Mouse (Mus musculus) spleen, postnatal 10 days (tissue): ENCODE measurements around the gene 1700001O22Rik.

Source experiments
- DNase-seq, 2 experiments: peaks; one replicate each; pipeline ENCODE4 v3.0.0; 2021 to 2022; ENCODE audit warnings: low spot score in 2 of 2

The 1700001O22Rik gene

DNA sequence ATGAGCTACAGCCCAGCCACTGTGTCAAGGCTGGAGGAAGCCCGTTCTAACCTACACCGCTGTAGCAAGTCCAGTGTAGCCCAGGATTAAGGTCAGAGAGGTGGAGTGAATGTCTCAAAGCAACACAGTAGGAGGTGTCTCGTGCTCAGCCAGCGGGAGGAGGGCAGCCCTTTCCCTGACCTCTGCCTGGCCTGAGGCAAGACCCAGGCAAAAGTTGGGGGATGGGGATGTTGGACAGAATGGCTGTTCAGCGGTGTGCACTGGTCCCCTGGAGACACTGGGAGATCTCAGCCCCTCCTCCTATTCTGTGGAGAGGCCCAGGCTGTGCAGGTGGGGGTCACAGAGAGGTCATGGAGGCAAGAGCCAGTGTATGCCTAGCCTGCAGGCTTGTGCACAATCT, 24.2 kb downstream of the 1700001O22Rik start:
- no peak for DNase-seq

DNA sequence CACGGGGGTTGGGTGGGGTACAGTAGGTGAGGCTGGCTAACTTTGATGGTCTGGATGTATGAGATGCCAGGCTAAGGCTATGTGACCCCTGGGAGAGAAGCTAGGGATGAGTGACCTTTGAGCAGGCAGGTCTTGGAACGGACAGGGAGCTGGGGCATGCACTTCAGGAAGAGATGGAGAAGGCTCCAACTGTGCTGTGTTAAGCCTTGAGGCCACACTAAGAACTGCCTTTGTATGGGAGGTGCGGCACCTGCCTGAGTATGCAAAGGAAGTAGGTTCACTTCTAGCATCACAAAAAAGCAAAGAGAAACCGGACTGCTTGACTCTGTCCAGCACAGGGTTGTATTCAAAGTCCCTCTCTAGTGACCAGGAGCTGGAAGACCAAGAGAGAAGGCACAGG, 25.2 kb downstream of the 1700001O22Rik start:
- no peak for DNase-seq

DNA sequence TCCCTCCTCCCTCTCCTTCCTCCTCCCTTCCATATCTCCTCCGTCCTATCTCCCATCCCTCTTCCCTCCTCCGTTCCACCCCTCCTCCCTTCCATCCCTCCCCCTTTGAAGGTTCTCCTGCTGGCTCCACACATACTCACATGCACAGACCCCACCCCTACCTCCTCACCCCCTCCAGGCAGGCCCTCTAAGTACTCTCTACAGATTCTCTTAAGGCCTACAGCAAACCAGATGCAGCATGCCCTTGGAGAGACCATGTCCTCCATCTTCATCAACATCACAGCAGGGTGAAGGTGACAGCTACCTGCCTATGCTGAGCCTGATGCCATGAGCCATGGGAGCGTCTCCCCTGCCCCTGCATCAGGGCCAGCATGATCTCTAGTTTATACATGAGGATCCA, 26.2 kb downstream of the 1700001O22Rik start:
- no peak for DNase-seq

DNA sequence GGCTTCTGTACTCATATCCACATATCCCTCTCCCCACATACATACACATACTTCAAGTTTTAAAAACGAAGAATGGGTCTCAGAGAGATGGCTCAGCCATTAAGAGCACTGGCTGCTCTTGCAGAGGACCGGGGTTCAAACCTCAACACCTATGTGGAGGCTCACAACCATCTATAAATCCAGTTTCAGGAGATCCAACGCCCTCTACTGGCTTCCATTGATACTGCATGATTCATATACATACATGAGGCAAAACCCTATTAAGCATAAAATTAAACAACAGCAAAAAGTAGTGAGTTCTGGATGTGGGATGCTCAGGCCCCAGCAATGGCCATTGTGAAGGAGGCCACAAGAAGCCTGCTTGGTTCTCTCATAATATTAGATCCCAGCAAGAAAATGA, 27.5 kb downstream of the 1700001O22Rik start:
- no peak for DNase-seq

DNA sequence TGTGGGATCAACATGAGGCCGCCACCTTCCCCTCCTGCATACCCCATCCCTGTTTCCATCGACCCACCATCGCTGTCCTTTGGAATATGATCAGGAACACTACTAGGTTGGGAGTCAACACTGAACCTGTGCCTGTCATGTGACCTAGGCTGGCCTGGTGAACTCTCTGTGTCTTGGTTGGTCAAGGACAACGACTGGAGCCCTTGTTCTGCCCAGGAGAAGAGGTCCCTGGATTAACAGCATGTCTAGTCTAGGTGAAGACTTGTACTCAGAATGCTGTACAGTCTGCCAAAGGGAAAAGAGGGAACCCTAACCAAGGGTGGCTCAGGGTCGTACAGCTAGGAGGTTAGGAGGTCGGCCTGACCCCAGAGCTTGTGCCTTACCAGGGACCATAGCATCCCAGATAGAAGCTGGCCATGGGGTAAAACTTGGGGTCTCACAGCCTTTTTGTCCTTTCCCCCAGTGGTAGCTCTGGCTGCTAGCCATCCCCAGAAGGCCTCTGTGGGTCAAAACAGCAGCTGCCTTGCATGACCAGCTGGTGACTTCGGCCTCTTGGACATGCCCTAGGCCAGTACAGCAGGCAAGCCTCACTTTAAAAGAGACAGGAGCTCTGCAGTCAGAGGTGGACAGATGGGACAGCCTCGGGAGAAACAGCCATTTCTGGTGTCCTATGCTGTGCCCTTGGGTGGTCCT, 30.0 kb downstream of the 1700001O22Rik start:
- DNase-seq = no peak

DNA sequence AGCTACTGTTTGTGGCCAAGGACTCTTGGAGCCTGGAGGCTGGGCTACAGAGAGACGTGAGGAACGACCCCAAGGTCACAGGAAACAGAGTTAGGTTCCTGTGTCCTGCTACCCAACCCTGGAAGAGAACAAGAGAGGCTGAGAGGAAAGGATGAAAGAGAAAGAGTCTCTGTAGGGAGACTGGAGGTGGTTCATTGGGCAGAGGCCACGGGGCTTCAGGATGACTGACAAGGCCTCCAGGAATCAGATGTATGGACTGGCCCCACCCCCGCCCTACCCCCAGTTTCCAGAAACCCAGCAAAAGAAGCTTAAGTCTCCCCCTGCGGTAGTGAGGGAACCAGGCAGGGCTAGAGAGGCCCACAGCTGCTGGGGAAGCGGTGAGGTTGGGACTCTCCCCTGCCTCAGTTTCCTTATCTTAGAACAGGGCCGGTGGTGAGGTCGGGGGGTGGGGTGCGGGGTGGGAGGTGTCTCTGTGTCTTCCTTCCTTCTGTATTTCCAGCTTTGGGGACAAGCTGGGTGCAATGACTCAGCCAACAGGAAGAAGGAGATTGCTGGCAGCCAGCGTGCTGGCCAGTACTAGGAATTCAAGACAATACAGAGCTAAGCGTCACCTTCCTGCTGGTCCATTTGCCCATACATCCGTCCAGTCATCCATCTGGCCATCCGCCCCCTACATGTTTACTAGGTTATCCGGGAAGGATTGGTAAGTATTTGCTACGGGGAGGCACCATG, 30.7 kb downstream of the 1700001O22Rik start:
- DNase-seq = no peak

DNA sequence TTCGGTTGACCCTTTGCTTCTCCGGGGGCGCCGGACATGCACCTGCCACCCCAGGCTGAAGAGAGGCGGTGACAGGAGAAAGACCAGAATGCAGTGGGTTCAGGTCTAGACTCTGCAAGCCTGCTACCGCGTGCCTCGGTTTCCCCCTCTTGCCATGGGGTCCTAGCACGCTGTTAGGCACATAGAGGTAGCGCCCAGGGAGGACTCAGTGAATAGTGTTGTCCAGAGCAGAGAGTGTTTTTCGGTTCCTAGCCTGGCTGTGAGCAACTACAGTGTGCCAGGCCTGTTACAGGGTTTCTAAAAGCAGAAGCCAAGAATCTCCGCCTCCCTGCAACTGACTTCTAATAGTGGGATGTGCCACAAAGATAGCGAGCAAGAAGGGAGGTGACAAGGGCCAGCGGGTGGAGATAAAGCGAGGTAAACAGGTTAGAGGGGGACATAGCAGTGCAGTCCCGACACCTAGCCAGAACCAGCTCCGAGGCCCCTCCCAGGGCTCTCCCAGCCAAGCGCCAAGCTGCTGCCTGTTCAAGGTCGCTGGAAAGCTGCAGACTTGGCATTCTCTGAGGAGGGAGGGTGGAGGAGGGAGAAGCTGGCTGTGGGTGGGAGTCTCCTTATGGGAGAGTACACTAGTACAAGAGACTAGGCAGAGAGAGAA, 31.5 kb downstream of the 1700001O22Rik start:
- DNase-seq = peak; percentile 75 to 80

DNA sequence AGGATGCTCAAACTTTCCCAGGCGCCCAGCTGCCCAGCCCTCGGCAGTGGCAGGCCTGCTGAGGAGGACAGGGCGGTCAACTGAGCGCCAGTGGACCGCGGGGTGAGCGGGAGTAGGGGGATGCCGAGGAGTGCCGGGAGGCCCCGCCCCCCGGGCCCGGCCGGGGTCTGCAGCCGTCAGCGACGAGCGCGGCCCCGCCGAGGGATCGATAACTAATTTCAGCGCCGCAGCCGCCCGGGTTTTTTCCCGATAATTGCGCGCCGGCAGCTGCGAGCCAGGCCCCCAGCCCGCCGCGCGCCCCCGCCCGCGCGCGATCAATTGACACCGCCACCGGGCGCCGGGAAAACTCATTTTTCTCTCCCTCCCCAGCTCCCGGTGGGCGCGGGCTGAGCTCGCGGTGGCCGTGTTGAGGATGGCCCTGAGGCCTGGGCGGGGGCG, 32.1 kb downstream of the 1700001O22Rik start:
- peak; percentile 51 to 52 for DNase-seq

DNA sequence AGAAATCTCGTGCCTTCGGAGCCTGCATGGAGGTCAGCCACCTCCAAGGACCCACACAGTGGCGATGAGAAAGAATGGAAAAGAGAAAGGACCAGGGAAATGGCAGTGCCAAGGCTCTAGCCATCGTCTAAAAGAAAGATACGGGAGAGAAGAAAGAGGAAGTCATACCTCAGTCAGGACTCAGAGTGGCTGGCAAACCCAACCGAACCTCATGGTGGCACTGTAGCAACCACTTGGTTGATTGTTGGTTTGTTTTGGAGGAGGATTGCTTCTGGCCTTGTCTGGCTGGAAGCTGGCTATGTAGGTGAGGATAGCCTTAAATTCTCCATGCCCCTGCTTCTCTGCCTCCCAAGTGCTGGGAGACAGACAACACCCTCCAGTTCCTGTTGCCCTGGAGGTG, 34.3 kb downstream of the 1700001O22Rik start:
- DNase-seq = peak in 1 of 2 experiments; percentile 53

DNA sequence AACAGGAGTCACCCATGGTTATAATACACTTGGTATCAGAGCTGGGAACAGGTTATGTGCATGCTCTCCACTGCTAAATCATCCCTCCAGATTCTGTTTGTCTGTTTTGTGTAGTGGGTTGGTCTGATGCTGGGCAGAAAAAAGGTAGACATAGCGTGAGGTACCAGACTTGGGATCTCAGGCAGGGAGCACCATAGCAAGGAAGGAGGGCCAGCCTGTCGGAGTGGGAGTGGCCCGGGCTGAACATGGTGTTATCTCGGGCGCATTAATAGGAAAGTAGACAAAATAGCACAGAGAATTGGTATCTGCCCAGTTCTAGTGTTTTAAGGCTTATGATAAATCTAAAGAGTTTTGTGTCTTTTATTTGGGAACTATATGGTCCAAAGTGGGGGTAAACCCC, 34.9 kb downstream of the 1700001O22Rik start:
- DNase-seq = no peak

DNA sequence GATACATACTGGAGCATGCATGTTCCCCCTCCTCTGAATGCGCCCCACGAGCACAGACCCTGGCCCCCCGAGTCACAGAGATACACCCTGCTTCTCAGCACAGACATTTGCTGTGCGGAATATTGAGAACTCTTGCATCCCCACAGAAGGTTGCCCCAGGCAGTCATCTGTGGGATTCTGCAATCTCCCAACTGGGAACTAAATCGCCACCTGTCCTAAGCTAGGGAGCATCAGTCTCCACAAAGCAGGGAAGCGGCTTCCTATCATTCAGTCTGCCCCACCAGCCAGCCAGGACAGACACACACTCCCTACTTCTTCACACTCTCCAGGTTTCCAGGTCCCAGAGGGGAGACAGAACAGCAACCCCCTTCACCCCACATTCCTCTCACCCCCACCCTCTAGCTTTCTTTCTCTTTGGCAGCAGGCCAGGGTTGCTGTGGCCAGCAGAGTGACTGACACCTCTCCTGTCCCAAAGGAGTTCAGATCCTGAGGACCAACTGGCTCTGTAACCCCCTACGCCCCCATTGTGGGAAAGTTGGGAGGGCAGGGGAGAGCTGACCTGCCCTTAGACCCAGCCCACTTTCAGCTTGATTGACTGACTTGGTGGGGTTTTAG, 35.7 kb downstream of the 1700001O22Rik start:
- DNase-seq = no peak

DNA sequence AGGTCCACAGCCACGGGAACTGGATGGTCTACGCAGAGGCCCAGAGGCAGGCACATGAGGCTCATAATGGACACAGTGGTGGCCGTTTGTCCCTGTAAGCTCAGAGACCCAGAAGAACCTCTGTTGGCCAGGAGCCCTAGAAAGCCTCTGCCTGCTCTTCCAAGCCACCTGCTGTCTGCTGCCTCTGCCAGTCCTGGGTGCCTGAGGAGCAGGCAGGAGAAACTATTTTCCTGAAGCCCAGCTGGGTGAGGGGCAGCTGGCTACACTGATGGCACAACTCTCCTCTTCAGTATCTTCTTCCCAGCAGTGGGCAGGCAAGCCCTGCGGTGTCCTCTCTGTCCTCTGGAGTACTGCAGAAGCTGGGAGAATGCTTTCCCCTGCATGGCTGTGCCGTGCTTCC, 37.0 kb downstream of the 1700001O22Rik start:
- DNase-seq = no peak

DNA sequence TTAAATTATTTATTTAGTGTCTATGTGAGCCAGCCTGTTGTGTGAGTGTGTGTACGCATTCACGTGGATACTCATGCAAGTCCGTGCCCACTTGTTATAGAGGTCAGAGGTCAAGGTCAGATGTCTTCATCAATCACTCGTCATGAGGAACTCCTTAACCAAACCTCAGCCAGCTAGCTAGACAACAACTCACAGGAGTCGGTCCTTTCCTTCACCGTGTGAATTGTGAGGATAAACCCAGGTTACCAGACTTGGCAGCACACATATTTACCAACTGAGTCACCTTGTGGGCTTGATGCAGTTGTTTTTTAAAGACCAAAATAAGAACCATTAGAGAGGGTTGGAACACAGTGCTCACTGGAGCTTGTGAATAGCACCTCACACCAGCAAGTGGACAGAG, 42.8 kb downstream of the 1700001O22Rik start:
- DNase-seq = no peak

DNA sequence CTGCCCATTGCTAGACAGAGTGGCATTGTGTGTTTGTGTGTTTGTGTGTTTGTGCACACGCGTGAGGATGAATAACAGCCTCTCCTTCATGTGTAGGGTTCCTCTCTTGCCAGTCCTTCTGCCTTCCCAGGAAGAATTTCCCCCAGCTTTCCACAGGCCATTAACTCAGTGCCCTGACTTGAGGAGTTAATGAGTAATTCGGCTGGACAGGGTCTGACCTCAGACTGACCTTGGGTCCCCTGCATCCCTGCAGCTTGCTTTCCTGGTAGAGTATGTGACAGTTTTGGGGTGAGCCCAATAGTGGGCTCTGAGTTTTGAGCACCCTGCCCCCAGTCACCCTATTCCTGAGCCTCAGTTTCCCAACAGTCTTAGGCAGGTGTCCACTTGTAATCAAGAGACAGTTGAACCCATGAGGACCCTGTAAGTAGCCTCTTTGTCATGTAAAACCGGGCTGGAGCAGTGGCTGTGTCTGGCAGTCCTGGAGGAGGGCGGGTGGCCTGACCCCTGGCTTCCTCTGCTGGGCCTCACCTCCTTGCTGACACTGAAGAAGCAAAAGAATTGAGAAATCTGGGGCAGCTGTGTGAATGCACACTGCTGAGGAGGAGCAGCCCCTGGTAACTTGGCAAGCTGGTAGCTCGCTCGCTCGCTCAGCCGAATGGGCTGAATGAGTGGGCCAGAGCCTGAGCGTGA, 43.5 kb downstream of the 1700001O22Rik start:
- no peak for DNase-seq

DNA sequence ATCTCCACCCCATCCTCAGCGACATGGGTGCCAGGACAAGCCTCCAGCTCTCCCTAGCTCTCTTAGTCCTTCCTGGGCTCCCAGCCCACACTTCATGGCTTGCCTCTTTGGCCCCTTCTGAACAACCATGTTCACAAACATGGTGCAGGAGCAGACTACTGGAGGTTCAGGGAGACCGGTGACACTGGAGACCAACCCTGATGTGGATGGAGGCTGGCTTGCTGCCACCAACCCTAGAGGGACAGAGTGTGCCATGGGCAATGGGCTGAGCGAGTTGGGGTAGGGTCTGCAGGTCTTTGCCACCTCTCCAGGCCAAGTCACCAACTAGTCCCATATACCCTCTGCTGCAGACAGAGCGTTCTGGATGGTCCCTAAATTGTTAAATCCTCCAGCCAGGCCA, 44.0 kb downstream of the 1700001O22Rik start:
- no peak for DNase-seq

DNA sequence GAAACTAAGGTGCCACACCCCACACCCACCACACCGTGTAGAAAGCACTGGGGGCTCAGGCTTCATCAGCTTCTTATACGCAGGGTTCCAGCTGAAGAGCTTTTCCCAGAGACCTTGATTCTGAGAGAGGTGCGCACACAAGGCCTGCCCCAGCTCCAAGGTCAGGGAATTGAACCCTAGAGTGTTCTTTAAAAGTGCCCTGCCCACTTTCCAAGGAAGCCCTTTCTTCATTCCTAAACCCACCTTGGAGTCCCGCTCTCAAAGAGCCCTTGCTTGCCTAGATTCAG, 44.4 kb downstream of the 1700001O22Rik start:
- DNase-seq = no peak

DNA sequence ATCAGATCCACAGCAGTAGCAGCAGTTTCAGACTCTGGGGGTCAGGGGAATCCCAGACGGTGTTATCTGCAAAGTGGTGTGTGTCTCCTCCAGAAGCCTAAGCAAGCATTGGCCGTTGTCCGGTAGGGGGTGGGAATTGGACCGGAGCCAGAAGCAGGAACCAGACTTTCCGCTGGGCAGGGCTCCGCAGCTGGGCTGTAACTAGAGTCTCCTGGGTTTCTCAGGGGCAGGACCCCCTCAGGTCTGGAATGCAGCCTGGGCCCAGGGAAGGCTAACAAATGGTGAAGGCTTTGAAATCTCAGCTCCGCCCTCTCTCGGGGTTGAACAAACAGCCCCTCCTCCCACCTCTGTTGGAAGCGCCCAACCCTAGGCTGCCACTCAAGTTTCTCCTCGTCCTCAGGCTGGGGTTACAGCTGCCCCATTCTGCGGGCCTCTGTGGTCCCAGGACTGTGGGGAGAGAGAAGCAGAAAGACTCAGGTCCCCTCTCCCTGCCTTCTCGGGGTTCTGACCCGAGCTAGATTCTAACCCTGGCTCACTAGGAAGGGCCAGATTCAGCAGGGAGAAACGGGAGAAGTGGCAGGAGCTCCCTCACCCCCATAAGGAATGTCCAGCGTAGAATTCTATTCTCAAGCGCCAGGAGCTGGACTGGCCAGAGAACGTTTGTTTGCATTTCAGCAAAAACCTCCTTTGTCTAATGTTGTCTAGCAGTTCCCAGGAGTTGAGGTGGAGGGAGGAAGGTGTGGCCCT, 44.9 kb downstream of the 1700001O22Rik start:
- DNase-seq = peak in 1 of 2 experiments; percentile 61

DNA sequence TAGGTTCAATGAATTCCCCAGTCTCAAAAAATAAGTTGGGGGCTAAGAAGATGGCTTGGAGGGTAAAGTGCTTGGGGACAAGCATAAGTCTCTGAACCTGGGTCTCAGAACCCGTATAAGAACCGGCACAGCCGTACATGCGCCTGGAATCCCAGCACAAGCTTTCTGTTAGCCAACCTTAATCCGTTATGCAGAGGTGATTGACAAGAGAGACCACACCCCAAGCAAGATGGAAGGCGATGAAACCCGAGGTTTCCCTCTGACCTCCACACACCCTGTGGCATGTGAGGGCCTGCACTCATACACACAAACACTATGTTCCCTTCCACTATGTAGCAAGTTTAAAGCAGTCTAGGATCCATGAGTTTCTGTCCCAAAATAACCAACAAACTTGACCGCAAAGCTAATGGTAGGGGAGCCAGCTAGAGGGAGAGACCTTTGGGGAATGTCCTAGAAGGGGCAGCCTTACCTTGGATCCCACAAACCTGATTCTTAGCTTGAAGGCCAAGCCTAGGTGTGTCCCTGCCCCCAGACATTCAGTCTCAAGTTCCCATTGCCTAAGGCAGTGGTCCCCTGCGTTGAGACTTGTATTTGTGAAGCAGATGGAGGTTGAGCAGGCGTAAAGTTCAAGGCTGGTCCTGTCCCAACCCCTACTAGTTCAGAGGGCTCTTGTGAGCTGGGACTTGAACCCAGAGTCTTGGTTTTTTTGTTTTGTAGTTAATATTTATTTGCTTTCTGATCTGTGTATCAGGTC, 46.3 kb downstream of the 1700001O22Rik start:
- no peak for DNase-seq

DNA sequence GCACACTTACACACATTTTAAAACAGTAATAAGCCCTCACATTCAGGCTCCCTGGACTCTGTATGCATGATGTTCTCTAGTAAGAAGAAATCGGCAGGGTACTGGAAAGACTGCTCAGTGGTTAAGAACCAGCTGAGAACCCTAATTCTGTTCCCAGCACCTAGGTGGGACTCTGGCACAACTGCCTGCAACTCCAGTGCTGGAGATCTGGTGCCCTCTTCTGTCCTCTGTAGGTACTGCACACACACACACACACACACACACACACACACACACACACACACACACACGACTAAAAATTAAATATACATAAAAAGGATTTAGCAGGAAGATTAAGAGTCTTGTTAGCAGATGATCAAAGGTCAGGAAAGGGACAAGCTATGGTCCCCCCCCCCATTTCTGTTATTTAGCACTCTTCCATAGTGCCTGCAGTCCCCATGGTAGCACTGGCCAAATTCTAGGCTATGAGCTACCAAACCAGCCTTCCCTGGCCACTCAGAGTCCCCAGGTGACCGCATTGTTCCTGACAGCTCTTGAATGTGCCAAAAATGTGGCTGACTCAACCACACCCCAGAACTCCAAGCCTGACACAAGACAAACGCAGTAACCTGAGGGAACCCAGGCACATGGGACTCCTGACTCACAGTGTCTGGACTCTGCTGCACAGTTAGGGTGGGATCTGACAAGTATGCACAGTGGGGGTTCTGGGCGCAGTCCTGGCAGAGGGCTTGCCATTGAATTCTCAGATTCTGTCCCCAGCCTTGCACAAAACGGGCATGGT, 47.3 kb downstream of the 1700001O22Rik start:
- DNase-seq = no peak

DNA sequence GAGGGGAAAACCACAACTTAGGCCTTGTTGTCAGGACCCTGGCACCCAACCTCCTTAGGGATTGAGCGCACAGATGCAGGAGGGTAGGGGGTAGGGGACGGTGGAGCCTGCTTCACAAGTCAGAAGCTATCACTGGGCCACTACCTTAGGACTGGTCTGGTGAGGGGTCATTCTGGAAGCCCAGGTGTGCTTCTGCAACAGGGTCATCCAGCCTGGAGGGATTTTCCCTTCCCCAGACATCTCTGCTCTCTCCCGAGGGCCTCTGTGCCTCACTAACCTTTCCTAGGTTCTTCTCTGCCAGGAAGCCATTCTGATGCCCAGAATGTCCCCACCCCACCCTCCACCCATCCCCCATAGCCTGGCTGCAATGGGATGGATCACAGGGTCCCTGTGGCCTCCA, 48.6 kb downstream of the 1700001O22Rik start:
- DNase-seq = no peak
